Mouse (Mus musculus) embryonic fibroblast, embryonic 13.5 days (primary cell): ENCODE results near the gene Actrt2.

Source experiments
- CTCF ChIP-seq: IDR thresholded peaks from 2 replicates; pipeline ENCODE4 v1.5.1; 2011; ENCODE audit warnings: mild to moderate bottlenecking, control low read depth, low read length, moderate library complexity, borderline replicate concordance; ENCODE audit not compliant: insufficient read depth
- POLR2A ChIP-seq: IDR thresholded peaks from 2 replicates; pipeline ENCODE4 v1.6.1; 2011; ENCODE audit warnings: low read depth, mild to moderate bottlenecking, control low read depth, low read length, moderate library complexity

- TF ChIP-seq POLR2A, result no peak
- TF ChIP-seq CTCF, result no peak
These were observed 36.9 kb downstream of the Actrt2 start for GRCm38 (mm10) chr4:154630763-154631162.
